Comparison of ENCODE assay signal across 8 mouse cellular contexts in the genomic region with DNA sequence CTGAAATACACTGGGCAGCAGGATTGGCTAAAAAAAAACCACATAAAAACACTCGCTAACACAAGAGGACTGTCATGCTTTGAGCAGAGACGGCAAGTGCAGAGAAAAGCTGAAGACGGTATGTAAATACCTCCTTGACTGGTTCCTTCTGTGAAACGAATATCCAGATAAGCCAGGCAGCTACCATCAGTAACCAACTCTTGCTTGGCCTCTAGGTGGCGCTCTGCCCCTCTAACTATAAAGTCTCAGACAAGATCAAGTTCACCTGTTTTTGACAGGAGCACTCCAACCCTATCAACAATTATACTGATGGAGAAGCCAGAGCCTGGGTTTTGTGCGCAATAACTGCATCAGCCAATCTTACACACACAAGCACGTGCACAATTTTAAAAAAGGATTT. TPM values are rescaled to one million over a fixed set of nuclear protein-coding genes. Genes with fewer than 3 reads are reported as not detected.
DNase-seq lines count a peak whose midpoint lies in the region; ATAC-seq and TF ChIP-seq lines count a peak whose summit lies in the region.

No protein-coding gene starts in this region.

- H3K4me1 ChIP-seq in heart, adult 2 months (ENCODE audit: control insufficient read depth, insufficient read depth, low read length) = peaks cover 3% of the 10 kb centered on the region; the same call in 1 of the 2 replicates
- H3K4me1 ChIP-seq in heart, embryonic 11.5 days (ENCODE audit: control insufficient read depth, insufficient read depth, low read length) = peaks cover 11% of the 10 kb centered on the region
- no peaks in the 10 kb centered on the region for H3K4me1 ChIP-seq in embryonic facial prominence, embryonic 11.5 days (ENCODE audit: control insufficient read depth, insufficient read depth, low read length)

- peak; percentile 72 to 80 for DNase-seq in heart, adult 2 months
- DNase-seq in adrenal gland, postnatal 25 days = peak; percentile 79
- peak; percentile 80 for DNase-seq in embryonic facial prominence, embryonic 11.5 days (ENCODE audit: low spot score)
- peak; percentile 83 for DNase-seq in heart, postnatal 4 days
- peak; percentile 59 to 62 for DNase-seq in layer of hippocampus, postnatal 36 days
- DNase-seq in spleen, postnatal 10 days (ENCODE audit: low spot score in 2 of 2) = peak; percentile 73 to 89

- no peaks in the 10 kb centered on the region for H3K36me3 ChIP-seq in heart, adult 2 months (ENCODE audit: control insufficient read depth, insufficient read depth, low read length)
- peaks cover 34% of the 10 kb centered on the region for H3K36me3 ChIP-seq in heart, embryonic 11.5 days (ENCODE audit: control insufficient read depth, insufficient read depth, low read length)
- H3K36me3 ChIP-seq in embryonic facial prominence, embryonic 11.5 days (replicated peaks; ENCODE audit: control insufficient read depth, insufficient read depth, low read depth, low read length) = peaks cover 17% of the 10 kb centered on the region

- no peak for ATAC-seq in heart, embryonic 11.5 days (replicated peaks; ENCODE audit: insufficient number of reproducible peaks, low FRiP score, low TSS enrichment)
- ATAC-seq in embryonic facial prominence, embryonic 11.5 days (replicated peaks; ENCODE audit: insufficient number of reproducible peaks, low FRiP score, low TSS enrichment, low read depth) = no peak
- peak; percentile 86 for ATAC-seq in megakaryocyte progenitor cell, adult 5-6 weeks (replicated peaks; ENCODE audit: poor library complexity)

- TF ChIP-seq CTCF in heart, adult 2 months (IDR thresholded peaks at IDR 0.05) = peak; percentile 92

- 0 out of 2 replicates have a peak, but pooled peaks have one; percentile 12 for TF ChIP-seq POLR2A in heart, adult 2 months (IDR thresholded peaks at IDR 0.05; ENCODE audit: insufficient read depth, low read depth, low read length)

- H3K27ac ChIP-seq in heart, adult 2 months = no peak overlapping the region
- no peak overlapping the region for H3K27ac ChIP-seq in heart, embryonic 11.5 days (ENCODE audit: low read depth, low read length)
- no peak overlapping the region for H3K27ac ChIP-seq in embryonic facial prominence, embryonic 11.5 days (replicated peaks; ENCODE audit: low read depth, low read length)

- no peaks in the 10 kb centered on the region for H3K27me3 ChIP-seq in heart, adult 2 months (ENCODE audit: control insufficient read depth, insufficient read depth, low read length)
- no peaks in the 10 kb centered on the region; the same call in 1 of the 2 replicates for H3K27me3 ChIP-seq in heart, embryonic 11.5 days (ENCODE audit: control insufficient read depth, insufficient read depth, low read length)
- H3K27me3 ChIP-seq in embryonic facial prominence, embryonic 11.5 days (ENCODE audit: control insufficient read depth, insufficient read depth, low read length) = no peaks in the 10 kb centered on the region

- H3K4me2 ChIP-seq in heart, embryonic 11.5 days = no peak overlapping the region
- no peak overlapping the region for H3K4me2 ChIP-seq in embryonic facial prominence, embryonic 11.5 days (ENCODE audit: low read depth, low read length)

- TF ChIP-seq EP300 in heart, adult 2 months (IDR thresholded peaks at IDR 0.05; ENCODE audit: insufficient read depth, low read depth, low read length) = 0 out of 2 replicates have a peak, but pooled peaks have one; percentile 53

- no peaks in the 10 kb centered on the region for H3K9me3 ChIP-seq in heart, embryonic 11.5 days (replicated peaks; ENCODE audit: control insufficient read depth, low read length)
- H3K9me3 ChIP-seq in embryonic facial prominence, embryonic 11.5 days (replicated peaks; ENCODE audit: control insufficient read depth, low read length) = no peaks in the 10 kb centered on the region

- H3K9ac ChIP-seq in heart, adult 2 months (ENCODE audit: low read depth, low read length) = no peak overlapping the region
- no peak overlapping the region for H3K9ac ChIP-seq in heart, embryonic 11.5 days (ENCODE audit: low read depth, low read length)
- no peak overlapping the region for H3K9ac ChIP-seq in embryonic facial prominence, embryonic 11.5 days (replicated peaks; ENCODE audit: low read length)

- intact Hi-C loops in heart, adult 2 months (cut with DNase I) = loop anchor here (5.0 kb wide), 1 partner anchor 42 kb away; no protein-coding TSS in a partner anchor

- H3K4me3 ChIP-seq in heart, adult 2 months = no peak overlapping the region
- no peak overlapping the region for H3K4me3 ChIP-seq in heart, embryonic 11.5 days (ENCODE audit: low read depth, low read length)
- H3K4me3 ChIP-seq in embryonic facial prominence, embryonic 11.5 days (ENCODE audit: low read depth, low read length) = no peak overlapping the region

- H3K79me2 ChIP-seq in heart, adult 2 months (replicated peaks; ENCODE audit: control insufficient read depth, insufficient read depth, low read length) = no peaks in the 10 kb centered on the region

- WGBS in heart, adult 2 months = 20% methylated on average over 7 of the region's 7 CpGs
- 18% methylated on average over 7 of the region's 7 CpGs for WGBS in heart, embryonic 11.5 days (ENCODE audit: insufficient replicate concordance)
- WGBS in embryonic facial prominence, embryonic 11.5 days = 25% methylated on average over 7 of the region's 7 CpGs

RNA-seq across cellular contexts. Expression of gene Tpm2, which starts 7.0 kb away (rescaled TPM):
- 10 to 100 TPM; 35.4 to 41.2 TPM for total RNA-seq in heart, adult 2 months (2021)
- 41.8 and 44.9 TPM in 2 replicates for polyA plus RNA-seq in heart, adult 2 months (2012; rRNA removed)
- polyA plus RNA-seq in heart, embryonic 11.5 days (2014; fragmentation: Nextera tagmentation; extraction: Ambion mirVana) = 155 and 162 TPM in 2 replicates
- 98.8 and 110 TPM in 2 replicates for total RNA-seq in adrenal gland, postnatal 25 days (2021)
- polyA plus RNA-seq in embryonic facial prominence, embryonic 11.5 days (2014; fragmentation: Nextera tagmentation; extraction: Ambion mirVana) = 97.9 and 99.1 TPM in 2 replicates
- total RNA-seq in heart, postnatal 4 days (2021) = 100 to 1,000 TPM; 104 to 136 TPM
- total RNA-seq in layer of hippocampus, postnatal 36 days (2021) = 1 to 10 TPM; 4.8 to 6.9 TPM
- total RNA-seq in megakaryocyte progenitor cell, adult 5-6 weeks (2015) = 0.56 and 3.0 TPM in 2 replicates
- total RNA-seq in megakaryocyte progenitor cell, adult 5-6 weeks (2017) = 3.8 and 5.8 TPM in 2 replicates

RNA-seq across cellular contexts. Expression of gene Car9, which starts 23.8 kb away (rescaled TPM):
- total RNA-seq in heart, adult 2 months (2021) = under 1 TPM; 0.11 to 0.34 TPM
- polyA plus RNA-seq in heart, adult 2 months (2012; rRNA removed) = 0.32 and 0.55 TPM in 2 replicates
- 1.7 and 3.2 TPM in 2 replicates for polyA plus RNA-seq in heart, embryonic 11.5 days (2014; fragmentation: Nextera tagmentation; extraction: Ambion mirVana)
- 0.61 TPM in 1 of 2 replicates, not detected in the other for total RNA-seq in adrenal gland, postnatal 25 days (2021)
- polyA plus RNA-seq in embryonic facial prominence, embryonic 11.5 days (2014; fragmentation: Nextera tagmentation; extraction: Ambion mirVana) = 0.41 and 0.52 TPM in 2 replicates
- under 1 TPM; 0.74 to 0.97 TPM for total RNA-seq in heart, postnatal 4 days (2021)
- total RNA-seq in layer of hippocampus, postnatal 36 days (2021) = under 1 TPM; 0.17 to 0.35 TPM
- total RNA-seq in megakaryocyte progenitor cell, adult 5-6 weeks (2015) = 10.4 and 15.0 TPM in 2 replicates
- 4.0 and 10.5 TPM in 2 replicates for total RNA-seq in megakaryocyte progenitor cell, adult 5-6 weeks (2017)

RNA-seq across cellular contexts. Expression of gene Arhgef39, which starts 31.1 kb away (rescaled TPM):
- under 1 TPM; 0.30 to 0.31 TPM for total RNA-seq in heart, adult 2 months (2021)
- 1.6 and 1.7 TPM in 2 replicates for polyA plus RNA-seq in heart, adult 2 months (2012; rRNA removed)
- 34.2 and 35.7 TPM in 2 replicates for polyA plus RNA-seq in heart, embryonic 11.5 days (2014; fragmentation: Nextera tagmentation; extraction: Ambion mirVana)
- total RNA-seq in adrenal gland, postnatal 25 days (2021) = 4.6 and 7.4 TPM in 2 replicates
- 41.0 and 43.7 TPM in 2 replicates for polyA plus RNA-seq in embryonic facial prominence, embryonic 11.5 days (2014; fragmentation: Nextera tagmentation; extraction: Ambion mirVana)
- 10 to 100 TPM; 14.0 to 15.7 TPM for total RNA-seq in heart, postnatal 4 days (2021)
- total RNA-seq in layer of hippocampus, postnatal 36 days (2021) = under 1 TPM; 0.56 to 0.82 TPM
- 44.2 and 55.1 TPM in 2 replicates for total RNA-seq in megakaryocyte progenitor cell, adult 5-6 weeks (2015)
- 47.5 and 65.0 TPM in 2 replicates for total RNA-seq in megakaryocyte progenitor cell, adult 5-6 weeks (2017)

RNA-seq across cellular contexts. Expression of gene Creb3, which starts 31.6 kb away (rescaled TPM):
- total RNA-seq in heart, adult 2 months (2021) = 10 to 100 TPM; 44.0 to 46.5 TPM
- 29.8 and 36.8 TPM in 2 replicates for polyA plus RNA-seq in heart, adult 2 months (2012; rRNA removed)
- 59.7 and 77.1 TPM in 2 replicates for polyA plus RNA-seq in heart, embryonic 11.5 days (2014; fragmentation: Nextera tagmentation; extraction: Ambion mirVana)
- total RNA-seq in adrenal gland, postnatal 25 days (2021) = 111 and 172 TPM in 2 replicates
- polyA plus RNA-seq in embryonic facial prominence, embryonic 11.5 days (2014; fragmentation: Nextera tagmentation; extraction: Ambion mirVana) = 41.0 and 41.7 TPM in 2 replicates
- 10 to 100 TPM; 53.2 to 53.4 TPM for total RNA-seq in heart, postnatal 4 days (2021)
- total RNA-seq in layer of hippocampus, postnatal 36 days (2021) = 10 to 100 TPM; 72.6 to 73.2 TPM
- 8.9 and 10.3 TPM in 2 replicates for total RNA-seq in megakaryocyte progenitor cell, adult 5-6 weeks (2015)
- total RNA-seq in megakaryocyte progenitor cell, adult 5-6 weeks (2017) = 41.6 and 64.7 TPM in 2 replicates

RNA-seq across cellular contexts. Expression of gene Tln1, which starts 31.9 kb away (rescaled TPM):
- total RNA-seq in heart, adult 2 months (2021) = 100 to 1,000 TPM; 105 to 109 TPM
- 53.1 and 67.0 TPM in 2 replicates for polyA plus RNA-seq in heart, adult 2 months (2012; rRNA removed)
- polyA plus RNA-seq in heart, embryonic 11.5 days (2014; fragmentation: Nextera tagmentation; extraction: Ambion mirVana) = 74.2 and 86.2 TPM in 2 replicates
- 229 and 303 TPM in 2 replicates for total RNA-seq in adrenal gland, postnatal 25 days (2021)
- polyA plus RNA-seq in embryonic facial prominence, embryonic 11.5 days (2014; fragmentation: Nextera tagmentation; extraction: Ambion mirVana) = 40.6 and 42.1 TPM in 2 replicates
- 100 to 1,000 TPM; 184 to 187 TPM for total RNA-seq in heart, postnatal 4 days (2021)
- 10 to 100 TPM; 44.8 to 49.0 TPM for total RNA-seq in layer of hippocampus, postnatal 36 days (2021)
- total RNA-seq in megakaryocyte progenitor cell, adult 5-6 weeks (2015) = 125 and 138 TPM in 2 replicates
- total RNA-seq in megakaryocyte progenitor cell, adult 5-6 weeks (2017) = 167 and 253 TPM in 2 replicates

Comparison
In these comparisons a context has a peak if more than half of its experiments do, and no peak if none do; other contexts are left out.
1. RNA of gene Tpm2, which starts 7.0 kb away (total RNA-seq): 104 to 136 TPM in heart, postnatal 4 days, 98.8 to 110 TPM in adrenal gland, postnatal 25 days and 35.4 to 41.2 TPM in heart, adult 2 months; 4.8 to 6.9 TPM in layer of hippocampus, postnatal 36 days and 0.56 to 5.8 TPM in megakaryocyte progenitor cell, adult 5-6 weeks; every median in the first group is over 4 times any median in the second.
2. Peak in every context shown above with its lines, with median percentiles within 50 percentile points of each other: DNase-seq.